Mouse (Mus musculus) small intestine, adult 2 months (tissue): ENCODE results near the gene Abcg2.

Experiments used
- CTCF ChIP-seq: fragments of 200-500 bp; IDR thresholded peaks from 2 replicates; pipeline ENCODE4 v1.5.1; 2012; ENCODE audit warnings: low read depth, mild to moderate bottlenecking, control low read depth, inconsistent platforms, low read length, moderate library complexity, mixed read lengths; ENCODE audit not compliant: insufficient replicate concordance, insufficient read length; ENCODE audit errors: extremely low read depth
- POLR2A ChIP-seq: fragments of 200-500 bp; IDR thresholded peaks from 2 replicates; pipeline ENCODE4 v1.6.1; 2012; ENCODE audit warnings: low read depth, mild to moderate bottlenecking, control low read depth, inconsistent platforms, low read length, moderate library complexity

GRCm38 (mm10) chr6:58641056-58641799 lies 56.9 kb downstream of the Abcg2 start:
- TF ChIP-seq CTCF (no peak), POLR2A (no peak)
